Mouse (Mus musculus): ENCODE data around the gene Lhfp. TPM values are rescaled to one million over a fixed set of nuclear protein-coding genes. Genes with fewer than 3 reads are reported as not detected.
"Not testable (repeated sequence)": the region's sequence is repeated elsewhere in the genome, so short reads cannot be mapped to it uniquely, and the experiment has no call there.

Gene Lhfp
- polyA plus RNA-seq, 1 experiment from 2014 or later = 59.4 TPM

- Histone ChIP-seq H3K27me3 (replicated peaks) (no peaks in the 10 kb centered on the region), H3K4me2 (no peak overlapping the region), H3K4me3 (replicated peaks) (no peak overlapping the region), H3K9ac (no peak overlapping the region), H3K36me3 (no peaks in the 10 kb centered on the region), H3K4me1 (0 out of 2 replicates have a peak, but pooled peaks cover 6% of the 10 kb centered on the region), H3K27ac (peak overlapping the region; percentile 36; the same call in 1 of the 2 replicates), H3K9me3 (no peaks in the 10 kb centered on the region)
- ATAC-seq (ENCODE audit: insufficient read depth, low FRiP score, low read depth) = no peak
- WGBS = 24% methylated on average over 5 of the region's 5 CpGs
These were observed 212.0 kb downstream of the Lhfp start for GRCm38 (mm10) chr3:53253223-53253832.

GRCm38 (mm10) chr3:53258657-53259158 lies 217.4 kb downstream of the Lhfp start:
- no peak; the same call in 1 of the 2 replicates for ATAC-seq (ENCODE audit: insufficient read depth, low FRiP score, low read depth)

GRCm38 (mm10) chr3:53266116-53266515 lies 224.8 kb downstream of the Lhfp start:
- Histone ChIP-seq H3K4me3 (replicated peaks) (no peak overlapping the region), H3K4me2 (no peak overlapping the region), H3K27ac (no peak overlapping the region), H3K36me3 (no peaks in the 10 kb centered on the region), H3K9me3 (no peaks in the 10 kb centered on the region), H3K4me1 (no peaks in the 10 kb centered on the region), H3K9ac (no peak overlapping the region), H3K27me3 (replicated peaks) (no peaks in the 10 kb centered on the region)
- ATAC-seq (ENCODE audit: insufficient read depth, low FRiP score, low read depth) = no peak
- WGBS = 83% methylated on average over 6 of the region's 6 CpGs

More at GRCm38 (mm10) chr3:53258657-53259158, 217.4 kb downstream of the Lhfp start:
- 0 out of 2 replicates have a peak overlapping the region, but pooled peaks have one; percentile 28 for H3K27ac ChIP-seq
- peaks cover 3% of the 10 kb centered on the region; the same call in 1 of the 2 replicates for H3K4me1 ChIP-seq
- H3K9ac ChIP-seq = no peak overlapping the region
- H3K27me3 ChIP-seq (replicated peaks) = no peaks in the 10 kb centered on the region
- no peaks in the 10 kb centered on the region for H3K9me3 ChIP-seq
- 30% methylated on average over 7 of the region's 7 CpGs for WGBS
- H3K4me2 ChIP-seq = no peak overlapping the region
- H3K4me3 ChIP-seq (replicated peaks) = no peak overlapping the region
- no peaks in the 10 kb centered on the region for H3K36me3 ChIP-seq

DNA sequence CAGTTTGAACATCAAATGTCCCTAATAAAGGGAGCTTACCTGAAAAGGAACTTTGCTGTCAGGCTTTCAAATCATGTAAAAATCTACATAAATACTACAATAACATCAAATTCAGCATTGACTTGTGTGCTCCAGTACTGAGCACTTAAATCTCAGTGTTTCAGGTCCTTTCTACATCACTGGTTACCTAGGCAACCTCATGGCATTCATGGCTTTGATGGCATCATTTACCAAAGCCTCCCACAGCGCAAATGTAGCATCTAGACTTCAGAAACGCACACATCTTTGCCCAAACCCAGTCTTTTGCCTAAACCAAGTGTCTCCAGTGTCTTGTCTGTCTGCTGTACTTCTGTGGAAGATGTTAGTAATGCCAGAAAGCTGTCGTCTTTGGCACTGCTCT lies 225.7 kb downstream of the Lhfp start:
- Histone ChIP-seq H3K4me2 (no peak overlapping the region), H3K36me3 (no peaks in the 10 kb centered on the region), H3K27me3 (replicated peaks) (no peaks in the 10 kb centered on the region), H3K4me1 (no peaks in the 10 kb centered on the region), H3K9ac (no peak overlapping the region), H3K27ac (no peak overlapping the region), H3K9me3 (no peaks in the 10 kb centered on the region), H3K4me3 (replicated peaks) (no peak overlapping the region)
- WGBS = 75% methylated on average over 3 of the region's 3 CpGs
- ATAC-seq (ENCODE audit: insufficient read depth, low FRiP score, low read depth) = no peak

GRCm38 (mm10) chr3:53273220-53273619 lies 231.9 kb downstream of the Lhfp start:
- WGBS = 92% methylated on average over 3 of the region's 3 CpGs
- H3K27me3 ChIP-seq (replicated peaks) = no peaks in the 10 kb centered on the region
- no peaks in the 10 kb centered on the region for H3K4me1 ChIP-seq
- no peak overlapping the region for H3K4me2 ChIP-seq
- no peak overlapping the region for H3K4me3 ChIP-seq (replicated peaks)
- H3K9me3 ChIP-seq = no peaks in the 10 kb centered on the region
- no peak for ATAC-seq (ENCODE audit: insufficient read depth, low FRiP score, low read depth)
- H3K36me3 ChIP-seq = no peaks in the 10 kb centered on the region
- H3K27ac ChIP-seq = no peak overlapping the region
- H3K9ac ChIP-seq = no peak overlapping the region

- H3K4me1 ChIP-seq = no peaks in the 10 kb centered on the region
- no peaks in the 10 kb centered on the region for H3K36me3 ChIP-seq
- H3K4me3 ChIP-seq (replicated peaks) = no peak overlapping the region
- H3K27ac ChIP-seq = no peak overlapping the region
- no peak overlapping the region for H3K4me2 ChIP-seq
- ATAC-seq (ENCODE audit: insufficient read depth, low FRiP score, low read depth) = no peak
- no peaks in the 10 kb centered on the region for H3K9me3 ChIP-seq
- H3K9ac ChIP-seq = no peak overlapping the region
- 77% methylated on average over 2 of the region's 2 CpGs for WGBS
- H3K27me3 ChIP-seq (replicated peaks) = no peaks in the 10 kb centered on the region
These were observed 236.7 kb downstream of the Lhfp start for GRCm38 (mm10) chr3:53277993-53278392.

DNA sequence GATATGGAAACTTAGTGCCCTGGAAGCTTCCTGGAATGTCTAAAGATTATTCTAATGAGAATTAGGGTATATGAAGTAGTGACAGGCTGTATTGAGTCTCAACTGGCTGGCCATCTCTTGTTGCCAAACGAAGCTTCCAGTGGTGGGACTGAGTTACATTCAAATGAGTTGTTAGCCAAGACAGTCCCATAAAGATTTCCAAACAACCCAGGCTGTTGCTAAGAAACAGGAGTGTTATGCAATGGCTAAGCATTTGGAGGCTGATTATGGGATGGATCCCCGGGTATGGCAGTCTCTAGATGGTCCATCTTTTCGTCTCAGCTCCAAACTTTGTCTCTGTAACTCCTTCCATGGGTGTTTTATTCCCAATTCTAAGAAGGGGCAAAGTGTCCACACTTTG lies 240.7 kb downstream of the Lhfp start:
- ATAC-seq (ENCODE audit: insufficient read depth, low FRiP score, low read depth); H3K27ac ChIP-seq; H3K9ac ChIP-seq; H3K4me2 ChIP-seq; H3K27me3 ChIP-seq (replicated peaks); H3K36me3 ChIP-seq; H3K4me1 ChIP-seq; H3K9me3 ChIP-seq; H3K4me3 ChIP-seq (replicated peaks): not testable (repeated sequence)
- WGBS = 79% methylated on average over 3 of the region's 3 CpGs

DNA sequence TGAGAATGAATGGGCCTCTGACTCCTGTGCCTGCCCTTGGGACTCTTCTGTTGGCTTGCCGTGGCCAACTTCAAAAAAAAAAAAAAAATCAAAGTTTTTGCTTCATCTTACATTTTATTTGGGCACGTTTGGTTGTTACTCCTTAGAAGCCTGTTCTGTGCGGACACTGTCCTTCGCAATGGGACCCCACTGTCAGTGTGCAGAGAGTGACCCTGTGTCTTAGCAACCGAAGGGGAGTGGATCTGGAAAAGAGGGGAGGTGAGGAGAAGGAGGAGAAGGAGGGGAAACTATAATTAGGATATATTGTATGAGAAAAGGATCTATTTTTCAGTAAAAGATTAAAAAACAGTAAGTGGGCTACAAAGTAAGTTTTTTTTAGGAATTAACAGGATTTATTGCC lies 242.7 kb downstream of the Lhfp start:
- no peaks in the 10 kb centered on the region for H3K4me1 ChIP-seq
- 77% methylated on average over 5 of the region's 5 CpGs for WGBS
- no peaks in the 10 kb centered on the region for H3K27me3 ChIP-seq (replicated peaks)
- no peak overlapping the region; the same call in 1 of the 2 replicates for H3K27ac ChIP-seq
- no peak overlapping the region for H3K4me2 ChIP-seq
- H3K4me3 ChIP-seq (replicated peaks) = no peak overlapping the region
- no peak overlapping the region for H3K9ac ChIP-seq
- no peak for ATAC-seq (ENCODE audit: insufficient read depth, low FRiP score, low read depth)
- H3K36me3 ChIP-seq = no peaks in the 10 kb centered on the region
- no peaks in the 10 kb centered on the region for H3K9me3 ChIP-seq

GRCm38 (mm10) chr3:53284471-53285177 lies 243.3 kb downstream of the Lhfp start:
- Histone ChIP-seq H3K9me3 (no peaks in the 10 kb centered on the region), H3K4me3 (replicated peaks) (no peak overlapping the region), H3K27me3 (replicated peaks) (no peaks in the 10 kb centered on the region), H3K36me3 (no peaks in the 10 kb centered on the region), H3K4me1 (no peaks in the 10 kb centered on the region), H3K27ac (no peak overlapping the region), H3K4me2 (no peak overlapping the region), H3K9ac (no peak overlapping the region)
- WGBS = 65% methylated on average over 13 of the region's 13 CpGs
- peak; percentile 43; the same call in 1 of the 2 replicates for ATAC-seq (ENCODE audit: insufficient read depth, low FRiP score, low read depth)

GRCm38 (mm10) chr3:53288662-53289061 lies 247.3 kb downstream of the Lhfp start:
- Histone ChIP-seq H3K27ac (no peak overlapping the region), H3K4me1 (no peaks in the 10 kb centered on the region), H3K36me3 (no peaks in the 10 kb centered on the region), H3K27me3 (replicated peaks) (no peaks in the 10 kb centered on the region), H3K9ac (no peak overlapping the region), H3K4me2 (no peak overlapping the region), H3K4me3 (replicated peaks) (no peak overlapping the region), H3K9me3 (no peaks in the 10 kb centered on the region)
- WGBS = 58% methylated on average over 9 of the region's 9 CpGs
- ATAC-seq (ENCODE audit: insufficient read depth, low FRiP score, low read depth) = no peak

GRCm38 (mm10) chr3:53289589-53290219 lies 248.4 kb downstream of the Lhfp start:
- H3K4me1 ChIP-seq = no peaks in the 10 kb centered on the region
- H3K4me3 ChIP-seq (replicated peaks) = no peak overlapping the region
- no peak overlapping the region for H3K9ac ChIP-seq
- H3K27ac ChIP-seq = no peak overlapping the region
- WGBS = 55% methylated on average over 14 of the region's 14 CpGs
- H3K9me3 ChIP-seq = no peaks in the 10 kb centered on the region
- no peak for ATAC-seq (ENCODE audit: insufficient read depth, low FRiP score, low read depth)
- no peaks in the 10 kb centered on the region for H3K36me3 ChIP-seq
- no peak overlapping the region for H3K4me2 ChIP-seq
- H3K27me3 ChIP-seq (replicated peaks) = no peaks in the 10 kb centered on the region

GRCm38 (mm10) chr3:53291185-53291584 lies 249.9 kb downstream of the Lhfp start:
- Histone ChIP-seq H3K27ac (no peak overlapping the region), H3K27me3 (replicated peaks) (no peaks in the 10 kb centered on the region), H3K9ac (no peak overlapping the region), H3K4me2 (no peak overlapping the region), H3K4me3 (replicated peaks) (no peak overlapping the region), H3K36me3 (no peaks in the 10 kb centered on the region), H3K4me1 (no peaks in the 10 kb centered on the region), H3K9me3 (no peaks in the 10 kb centered on the region)
- 98% methylated on average over 3 of the region's 3 CpGs for WGBS
- ATAC-seq (ENCODE audit: insufficient read depth, low FRiP score, low read depth) = no peak
